Mouse (Mus musculus): ENCODE measurements around the gene Exoc1.

- TF ChIP-seq POLR2A (IDR thresholded peaks at IDR 0.05; ENCODE audit: extremely low read depth, insufficient read depth, low read length) (no peak), CTCF (IDR thresholded peaks at IDR 0.05; ENCODE audit: low read depth, low read length) (no peak)
Measured at GRCm38 (mm10) chr5:76550426-76550825, 21.3 kb downstream of the Exoc1 start.
